Mouse (Mus musculus) embryonic facial prominence, embryonic 13.5 days (tissue): ENCODE data around the gene Ntf5. TPM values are rescaled to one million over a fixed set of nuclear protein-coding genes. Genes with fewer than 3 reads are reported as not detected.

Source experiments
- ATAC-seq: fragments of 200-750 bp; cut with Nextera tagmentation; 2 replicates; pipeline ENCODE4 v1.8.0; 2017; ENCODE audit warnings: low read depth; ENCODE audit not compliant: insufficient number of reproducible peaks, insufficient read depth, low FRiP score, low TSS enrichment
- H3K27ac ChIP-seq: fragments of 300-500 bp; sonication (generic); 2 replicates; pipeline ENCODE4 v1.5.1; 2015; ENCODE audit warnings: moderate library complexity, mild to moderate bottlenecking, inconsistent platforms
- H3K27me3 ChIP-seq: fragments of 300-500 bp; sonication (generic); 2 replicates; pipeline ENCODE4 v1.6.1; 2015; ENCODE audit warnings: mild to moderate bottlenecking, inconsistent platforms
- H3K36me3 ChIP-seq: fragments of 300-500 bp; sonication (generic); 2 replicates; pipeline ENCODE4 v1.6.1; 2015; ENCODE audit warnings: mild to moderate bottlenecking, inconsistent platforms
- H3K4me1 ChIP-seq: fragments of 300-500 bp; sonication (generic); 2 replicates; pipeline ENCODE4 v1.6.1; 2015; ENCODE audit warnings: inconsistent platforms
- H3K4me2 ChIP-seq: fragments of 300-500 bp; sonication (generic); 2 replicates; pipeline ENCODE4 v1.6.1; 2015; ENCODE audit warnings: moderate library complexity, mild to moderate bottlenecking, inconsistent platforms
- H3K4me3 ChIP-seq: fragments of 300-500 bp; sonication (generic); 2 replicates; pipeline ENCODE4 v1.5.1; 2015; ENCODE audit warnings: mild to moderate bottlenecking, inconsistent platforms
- H3K9ac ChIP-seq: fragments of 300-500 bp; sonication (generic); 2 replicates; pipeline ENCODE4 v1.6.1; 2015; ENCODE audit warnings: mild to moderate bottlenecking, inconsistent platforms
- H3K9me3 ChIP-seq: fragments of 300-500 bp; sonication (generic); 2 replicates; pipeline ENCODE4 v1.6.1; 2016; ENCODE audit warnings: inconsistent platforms
- WGBS: fragments of 180-500 bp; shearing (Covaris S2); methylation state at CpG from one replicate; pipeline ENCODE4 v1.1.7; 2015; ENCODE audit warnings: mixed read lengths; 5-methylcytosine and 5-hydroxymethylcytosine counted together
- microRNA-seq: library from miRNA; unstranded; fragments of <30 nt; microRNA quantifications from one replicate; pipeline ENCODE4, GENCODE M21; 2016
- polyA plus RNA-seq: library from polyadenylated mRNA; unstranded; fragments of >200 nt; fragmentation: Nextera tagmentation; extraction: Ambion mirVana; gene quantifications from 2 replicates; pipeline ENCODE4 v1.2.1, GENCODE M21; 2015

Gene Ntf5
- polyA plus RNA-seq, 1 experiment from 2014 or later, result 6.1 TPM

DNA sequence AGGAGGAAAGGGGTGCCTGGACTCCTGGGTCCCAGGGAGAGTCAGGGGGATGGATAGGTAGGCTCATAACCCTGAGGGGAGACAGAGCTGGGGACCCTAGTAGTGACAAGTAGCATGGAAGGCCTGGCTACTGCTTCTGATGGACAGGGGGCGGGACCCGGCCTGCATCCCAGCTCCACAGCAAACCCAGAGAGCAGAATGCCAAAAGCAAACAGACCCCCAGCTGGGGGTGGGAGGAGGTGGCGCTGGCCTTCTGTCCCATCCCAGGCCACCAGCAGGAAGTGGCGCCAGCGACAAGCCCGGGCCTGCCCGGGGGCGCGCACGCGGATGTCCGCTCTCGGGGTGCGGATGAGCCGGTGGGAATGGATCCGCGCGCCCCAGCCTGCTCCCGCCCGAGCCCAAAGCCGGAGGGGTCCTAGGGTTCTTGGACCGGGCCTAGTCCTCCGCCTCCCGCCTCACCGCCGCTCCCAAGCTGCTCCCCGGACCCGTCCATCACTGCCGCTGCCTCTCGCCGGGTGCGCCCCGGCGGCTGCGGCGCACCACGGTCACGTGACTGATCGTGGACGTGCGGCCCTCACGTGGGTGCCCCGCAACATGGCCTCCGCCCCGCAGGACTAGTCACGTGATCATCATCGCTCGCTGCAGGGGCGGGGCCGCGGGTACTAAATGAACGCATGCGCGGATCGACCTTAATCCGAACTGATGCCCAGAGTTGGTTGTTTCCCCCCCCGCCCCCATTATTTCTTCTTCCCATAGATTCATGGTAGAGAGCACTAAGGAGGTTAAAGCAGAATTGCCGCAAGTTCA is 53.0 kb downstream of the Ntf5 start, which contains the start of gene Bax:
Gene Bax (minus strand): TSS at position 616 of the 807 bp plus-strand sequence.
- H3K4me1 ChIP-seq, result peaks cover 21% of the 10 kb centered on the region
- peak within 1 kb of the TSS; percentile 28; the same call in 1 of the 2 replicates for H3K27ac ChIP-seq
- H3K9me3 ChIP-seq, result no peaks in the 10 kb centered on the region
- H3K36me3 ChIP-seq, result peaks cover 37% of the 10 kb centered on the region
- no peaks in the 10 kb centered on the region for H3K27me3 ChIP-seq
- peak within 1 kb of the TSS; percentile 94 for H3K4me2 ChIP-seq
- H3K9ac ChIP-seq, result peak within 1 kb of the TSS; percentile 91
- ATAC-seq, result peak; percentile 71
- H3K4me3 ChIP-seq, result peak within 1 kb of the TSS; percentile 91
- WGBS, result 0% methylated on average over 58 of the region's 58 CpGs

Small RNAs within 50 kb of the gene (microRNA-seq; reads per million reads assigned to microRNA genes)
- not detected for gene Gm22133

Other genes starting within 250 kb of the Ntf5 start
- 0.18 and 0.22 TPM in 2 replicates for gene Slc17a7, start 249.7 kb upstream of the Ntf5 start, polyA plus RNA-seq
- 1.8 and 2.6 TPM in 2 replicates for gene Gfy, start 234.1 kb upstream of the Ntf5 start, polyA plus RNA-seq
- gene Pth2, start 232.7 kb upstream of the Ntf5 start, polyA plus RNA-seq, result not detected in 2 replicates
- 0.53 and 1.2 TPM in 2 replicates for gene Ccdc155, start 208.8 kb upstream of the Ntf5 start, polyA plus RNA-seq
- 2.3 and 3.0 TPM in 2 replicates for gene Dkkl1, start 201.5 kb upstream of the Ntf5 start, polyA plus RNA-seq
- 221 and 233 TPM in 2 replicates for gene Tead2, start 197.9 kb upstream of the Ntf5 start, polyA plus RNA-seq
- 1.6 and 2.8 TPM in 2 replicates for gene Cd37, start 174.6 kb upstream of the Ntf5 start, polyA plus RNA-seq
- 0.17 and 0.29 TPM in 2 replicates for gene Slc6a16, start 172.6 kb upstream of the Ntf5 start, polyA plus RNA-seq
- not detected in 2 replicates for gene Slc6a21, start 136.2 kb upstream of the Ntf5 start, polyA plus RNA-seq
- 17.8 and 23.8 TPM in 2 replicates for gene Trpm4, start 79.9 kb upstream of the Ntf5 start, polyA plus RNA-seq
- 2.2 and 2.9 TPM in 2 replicates for gene Hrc, start 78.4 kb upstream of the Ntf5 start, polyA plus RNA-seq
- 6.6 and 8.2 TPM in 2 replicates for gene Ppfia3, start 46.7 kb upstream of the Ntf5 start, polyA plus RNA-seq
- 1.6 and 2.7 TPM in 2 replicates for gene Lin7b, start 43.1 kb upstream of the Ntf5 start, polyA plus RNA-seq
- gene Snrnp70, start 18.0 kb upstream of the Ntf5 start, polyA plus RNA-seq, result 285 and 299 TPM in 2 replicates
- gene Kcna7, start 8.0 kb upstream of the Ntf5 start, polyA plus RNA-seq, result not detected in 2 replicates
- gene Lhb, start 7.1 kb downstream of the Ntf5 start, polyA plus RNA-seq, result 0.41 and 1.2 TPM in 2 replicates
- 38.0 and 39.6 TPM in 2 replicates for gene Gys1, start 21.1 kb downstream of the Ntf5 start, polyA plus RNA-seq
- gene Ruvbl2, start 24.4 kb downstream of the Ntf5 start, polyA plus RNA-seq, result 141 and 148 TPM in 2 replicates
- gene Ftl1, start 46.2 kb downstream of the Ntf5 start, polyA plus RNA-seq, result 5,253 and 5,612 TPM in 2 replicates
- gene Bax, start 53.2 kb downstream of the Ntf5 start, polyA plus RNA-seq, result 154 and 190 TPM in 2 replicates
- 0.59 and 1.2 TPM in 2 replicates for gene Tulp2, start 68.2 kb downstream of the Ntf5 start, polyA plus RNA-seq
- gene Gm45808, start 73.1 kb downstream of the Ntf5 start, polyA plus RNA-seq, result not detected in 2 replicates
- 4.5 TPM in 2 replicates for gene Dhdh, start 75.1 kb downstream of the Ntf5 start, polyA plus RNA-seq
- 198 and 206 TPM in 2 replicates for gene Nucb1, start 96.7 kb downstream of the Ntf5 start, polyA plus RNA-seq
- gene Ppp1r15a, start 112.6 kb downstream of the Ntf5 start, polyA plus RNA-seq, result 22.9 and 23.0 TPM in 2 replicates
- 2.9 and 3.8 TPM in 2 replicates for gene Plekha4, start 112.6 kb downstream of the Ntf5 start, polyA plus RNA-seq
- 0.25 and 0.83 TPM in 2 replicates for gene Hsd17b14, start 141.2 kb downstream of the Ntf5 start, polyA plus RNA-seq
- 67.1 and 68.4 TPM in 2 replicates for gene Bcat2, start 156.5 kb downstream of the Ntf5 start, polyA plus RNA-seq
- gene Fgf21, start 201.8 kb downstream of the Ntf5 start, polyA plus RNA-seq, result 0.39 and 0.96 TPM in 2 replicates
- 1.9 and 2.3 TPM in 2 replicates for gene Fut1, start 203.6 kb downstream of the Ntf5 start, polyA plus RNA-seq
- 0.27 and 0.39 TPM in 2 replicates for gene Izumo1, start 208.1 kb downstream of the Ntf5 start, polyA plus RNA-seq
- 8.0 and 8.8 TPM in 2 replicates for gene Rasip1, start 213.8 kb downstream of the Ntf5 start, polyA plus RNA-seq
- 5.2 and 7.8 TPM in 2 replicates for gene Mamstr, start 226.3 kb downstream of the Ntf5 start, polyA plus RNA-seq